Mouse (Mus musculus): ENCODE measurements around the gene Psapl1. TPM values are rescaled to one million over a fixed set of nuclear protein-coding genes. Genes with fewer than 3 reads are reported as not detected.

Gene Psapl1
- polyA plus RNA-seq, 1 experiment = 25.6 TPM

- 74% methylated on average over 4 of the region's 4 CpGs for WGBS
- Histone ChIP-seq H3K4me3 (replicated peaks; ENCODE audit: extremely low read depth, low read depth, low read length) (no peak overlapping the region), H3K4me1 (ENCODE audit: control insufficient read depth, insufficient read depth, low read length) (no peaks in the 10 kb centered on the region)
- no peak for DNase-seq
- TF ChIP-seq CTCF (IDR thresholded peaks at IDR 0.05; ENCODE audit: insufficient read depth, low read length) = no peak
Observed at GRCm38 (mm10) chr5:36195436-36195835, 8.4 kb upstream of the Psapl1 start.

DNA sequence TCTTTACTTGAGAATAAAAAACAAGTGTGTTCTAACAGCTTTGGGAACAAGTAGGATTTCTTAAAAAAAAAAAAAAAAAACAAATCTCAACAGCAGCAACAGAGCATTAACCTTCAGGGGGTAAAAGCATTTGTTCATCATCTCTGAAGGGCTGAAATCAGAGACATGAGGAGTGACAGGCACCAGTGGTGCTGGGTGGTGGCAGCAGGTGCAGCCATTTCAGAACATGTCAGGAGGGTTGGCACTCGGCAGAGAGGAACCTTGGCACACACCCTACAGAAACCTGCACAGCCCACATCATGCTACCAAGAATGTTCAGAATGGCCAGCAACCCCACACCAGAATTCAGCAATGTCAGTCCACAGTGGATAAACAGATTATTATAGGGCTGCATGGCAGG, 4.3 kb upstream of the Psapl1 start:
- whole genome bisulfite sequencing = 77% methylated on average over 1 of the region's 1 CpGs

GRCm38 (mm10) chr5:36202781-36203180, 1.0 kb upstream of the Psapl1 start:
- no peak for DNase-seq
- H3K4me1 ChIP-seq (ENCODE audit: control insufficient read depth, insufficient read depth, low read length) = no peaks in the 10 kb centered on the region
- WGBS = 75% methylated on average over 5 of the region's 5 CpGs
- H3K4me3 ChIP-seq (replicated peaks; ENCODE audit: extremely low read depth, low read depth, low read length) = no peak overlapping the region
- TF ChIP-seq CTCF (IDR thresholded peaks at IDR 0.05; ENCODE audit: insufficient read depth, low read length) (no peak), POLR2A (IDR thresholded peaks at IDR 0.05; ENCODE audit: borderline replicate concordance, extremely low read depth, low read depth, low read length) (no peak)

More for the DNA sequence above, 4.3 kb upstream of the Psapl1 start:
- no peak for DNase-seq
- H3K4me3 ChIP-seq (replicated peaks; ENCODE audit: extremely low read depth, low read depth, low read length) = no peak overlapping the region
- TF ChIP-seq CTCF (IDR thresholded peaks at IDR 0.05; ENCODE audit: insufficient read depth, low read length) (no peak), POLR2A (IDR thresholded peaks at IDR 0.05; ENCODE audit: borderline replicate concordance, extremely low read depth, low read depth, low read length) (no peak)
- no peaks in the 10 kb centered on the region for H3K4me1 ChIP-seq (ENCODE audit: control insufficient read depth, insufficient read depth, low read length)

- WGBS = 84% methylated on average over 5 of the region's 5 CpGs
Observed at GRCm38 (mm10) chr5:36203421-36203820, 400 bp upstream of the Psapl1 start.

GRCm38 (mm10) chr5:36205397-36205796, 1.6 kb downstream of the Psapl1 start:
- no peak for DNase-seq
- WGBS = 66% methylated on average over 11 of the region's 11 CpGs
- H3K4me1 ChIP-seq (ENCODE audit: control insufficient read depth, insufficient read depth, low read length) = no peaks in the 10 kb centered on the region
- TF ChIP-seq CTCF (IDR thresholded peaks at IDR 0.05; ENCODE audit: insufficient read depth, low read length) (no peak), POLR2A (IDR thresholded peaks at IDR 0.05; ENCODE audit: borderline replicate concordance, extremely low read depth, low read depth, low read length) (no peak)
- no peak overlapping the region for H3K4me3 ChIP-seq (replicated peaks; ENCODE audit: extremely low read depth, low read depth, low read length)

More at GRCm38 (mm10) chr5:36203421-36203820, 400 bp upstream of the Psapl1 start:
- no peak for TF ChIP-seq CTCF (IDR thresholded peaks at IDR 0.05; ENCODE audit: insufficient read depth, low read length)
- TF ChIP-seq POLR2A (IDR thresholded peaks at IDR 0.05; ENCODE audit: borderline replicate concordance, extremely low read depth, low read depth, low read length) = no peak
- Histone ChIP-seq H3K4me1 (ENCODE audit: control insufficient read depth, insufficient read depth, low read length) (no peaks in the 10 kb centered on the region), H3K4me3 (replicated peaks; ENCODE audit: extremely low read depth, low read depth, low read length) (no peak overlapping the region)
- DNase-seq = no peak

GRCm38 (mm10) chr5:36208803-36209202, 5.0 kb downstream of the Psapl1 start:
- DNase-seq = no peak
- Histone ChIP-seq H3K4me3 (replicated peaks; ENCODE audit: extremely low read depth, low read depth, low read length) (no peak overlapping the region), H3K4me1 (ENCODE audit: control insufficient read depth, insufficient read depth, low read length) (no peaks in the 10 kb centered on the region)
- 62% methylated on average over 3 of the region's 3 CpGs for WGBS
- TF ChIP-seq POLR2A (IDR thresholded peaks at IDR 0.05; ENCODE audit: borderline replicate concordance, extremely low read depth, low read depth, low read length) = no peak
- no peak for TF ChIP-seq CTCF (IDR thresholded peaks at IDR 0.05; ENCODE audit: insufficient read depth, low read length)

DNA sequence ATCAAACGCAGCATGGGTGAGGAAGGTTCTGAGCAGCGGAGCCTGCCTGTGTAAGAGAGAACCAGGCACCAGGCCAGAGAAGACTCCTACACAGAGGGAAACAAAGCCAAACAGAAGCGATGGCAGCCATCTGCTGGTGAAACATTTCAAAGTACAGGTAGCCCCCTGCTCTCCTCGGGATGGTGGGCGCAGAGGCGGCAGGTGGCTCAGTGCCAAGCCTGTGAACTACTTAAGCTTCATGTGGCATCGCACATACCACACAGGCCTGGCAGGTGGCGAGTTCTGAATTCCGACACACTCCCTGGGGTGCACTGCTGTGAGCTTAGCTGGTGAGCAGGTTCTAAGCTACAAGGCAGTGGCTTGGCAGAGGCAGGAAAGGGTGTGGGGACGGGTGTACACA, 9.5 kb downstream of the Psapl1 start:
- 69% methylated on average over 10 of the region's 10 CpGs for WGBS
- no peak for TF ChIP-seq POLR2A (IDR thresholded peaks at IDR 0.05; ENCODE audit: borderline replicate concordance, extremely low read depth, low read depth, low read length)
- no peak for TF ChIP-seq CTCF (IDR thresholded peaks at IDR 0.05; ENCODE audit: insufficient read depth, low read length)
- no peak for DNase-seq
- no peaks in the 10 kb centered on the region for H3K4me1 ChIP-seq (ENCODE audit: control insufficient read depth, insufficient read depth, low read length)
- H3K4me3 ChIP-seq (replicated peaks; ENCODE audit: extremely low read depth, low read depth, low read length) = no peak overlapping the region

GRCm38 (mm10) chr5:36220105-36220504, 16.3 kb downstream of the Psapl1 start:
- no peaks in the 10 kb centered on the region for H3K4me1 ChIP-seq (ENCODE audit: control insufficient read depth, insufficient read depth, low read length)
- DNase-seq = no peak
- TF ChIP-seq CTCF (IDR thresholded peaks at IDR 0.05; ENCODE audit: insufficient read depth, low read length) (no peak), POLR2A (IDR thresholded peaks at IDR 0.05; ENCODE audit: borderline replicate concordance, extremely low read depth, low read depth, low read length) (no peak)
- no peak overlapping the region for H3K4me3 ChIP-seq (replicated peaks; ENCODE audit: extremely low read depth, low read depth, low read length)
- WGBS = 77% methylated on average over 4 of the region's 4 CpGs

- Histone ChIP-seq H3K4me1 (ENCODE audit: control insufficient read depth, insufficient read depth, low read length) (no peaks in the 10 kb centered on the region), H3K4me3 (replicated peaks; ENCODE audit: extremely low read depth, low read depth, low read length) (no peak overlapping the region)
- WGBS = 61% methylated on average over 6 of the region's 6 CpGs
- TF ChIP-seq CTCF (IDR thresholded peaks at IDR 0.05; ENCODE audit: insufficient read depth, low read length) = no peak
- TF ChIP-seq POLR2A (IDR thresholded peaks at IDR 0.05; ENCODE audit: borderline replicate concordance, extremely low read depth, low read depth, low read length) = no peak
- DNase-seq = no peak
Observed at GRCm38 (mm10) chr5:36220626-36221025, 16.8 kb downstream of the Psapl1 start.

- TF ChIP-seq CTCF (IDR thresholded peaks at IDR 0.05; ENCODE audit: insufficient read depth, low read length) (peak; percentile 63), POLR2A (IDR thresholded peaks at IDR 0.05; ENCODE audit: borderline replicate concordance, extremely low read depth, low read depth, low read length) (no peak)
- 73% methylated on average over 6 of the region's 6 CpGs for WGBS
- DNase-seq = peak; percentile 38
- H3K4me1 ChIP-seq (ENCODE audit: control insufficient read depth, insufficient read depth, low read length) = no peaks in the 10 kb centered on the region
- no peak overlapping the region for H3K4me3 ChIP-seq (replicated peaks; ENCODE audit: extremely low read depth, low read depth, low read length)
Observed at GRCm38 (mm10) chr5:36223787-36224186, 20.0 kb downstream of the Psapl1 start.

All from lung, adult 2 months (tissue).